Mouse (Mus musculus) MEL (cell line): ENCODE results near the gene Fem1a.

Experiments used
- CHD2 ChIP-seq: IDR thresholded peaks from 2 replicates; pipeline ENCODE4 v1.6.1; 2011; ENCODE audit warnings: low read length, improper control_type of control experiment
- E2F4 ChIP-seq: IDR thresholded peaks from 2 replicates; pipeline ENCODE4 v1.6.1; 2011; ENCODE audit warnings: low read depth, low read length, improper control_type of control experiment, borderline replicate concordance
- MAFK ChIP-seq: IDR thresholded peaks from 2 replicates; pipeline ENCODE4 v1.6.1; 2011; ENCODE audit warnings: low read depth, mild to moderate bottlenecking, low read length, improper control_type of control experiment, borderline replicate concordance
- TBP ChIP-seq: IDR thresholded peaks from 2 replicates; pipeline ENCODE4 v1.8.0; 2011; ENCODE audit warnings: low read depth, low read length, improper control_type of control experiment
- USF1 ChIP-seq: IDR thresholded peaks from 2 replicates; pipeline ENCODE4 v1.6.1; 2014; ENCODE audit warnings: low read depth, mild to moderate bottlenecking, inconsistent platforms, low read length, improper control_type of control experiment, moderate library complexity

- no peak for TF ChIP-seq E2F4
- TF ChIP-seq USF1, result no peak
- TF ChIP-seq MAFK, result no peak
- no peak for TF ChIP-seq CHD2
- no peak for TF ChIP-seq TBP
Observed at GRCm38 (mm10) chr17:56226566-56226965, 30.0 kb upstream of the Fem1a start.
